Mouse (Mus musculus) adrenal gland, postnatal 36 days (tissue): ENCODE results near the gene Kcnh1. TPM values are rescaled to one million over a fixed set of nuclear protein-coding genes. Genes with fewer than 3 reads are reported as not detected.

Experiments
- DNase-seq, 2 experiments: peaks; one replicate each; pipeline ENCODE4 v3.0.0; 2021; ENCODE audit warnings: mixed read lengths in 1 of 2
- total RNA-seq, 2 experiments: library from RNA; stranded (reverse); gene quantifications; 2 replicates each; pipeline ENCODE4 v1.2.3; 2021

Kcnh1 gene
- total RNA-seq, 2 experiments from 2014 or later = 0.16 to 0.36 TPM

- no peak for DNase-seq
Measured at GRCm38 (mm10) chr1:192531490-192532146, 341.0 kb downstream of the Kcnh1 start.

- DNase-seq = no peak
Measured at GRCm38 (mm10) chr1:192532212-192532611, 341.6 kb downstream of the Kcnh1 start.

GRCm38 (mm10) chr1:192533016-192533415 is 342.4 kb downstream of the Kcnh1 start:
- no peak for DNase-seq

- no peak for DNase-seq
Measured at GRCm38 (mm10) chr1:192536440-192536839, 345.9 kb downstream of the Kcnh1 start.

- no peak for DNase-seq
Measured at GRCm38 (mm10) chr1:192537169-192537568, 346.6 kb downstream of the Kcnh1 start.

- no peak for DNase-seq
Measured at GRCm38 (mm10) chr1:192542093-192542492, 351.5 kb downstream of the Kcnh1 start.

GRCm38 (mm10) chr1:192543686-192544085 is 353.1 kb downstream of the Kcnh1 start:
- DNase-seq = no peak

- no peak for DNase-seq
Measured at GRCm38 (mm10) chr1:192544091-192544490, 353.5 kb downstream of the Kcnh1 start.

GRCm38 (mm10) chr1:192544901-192545300 is 354.3 kb downstream of the Kcnh1 start:
- no peak for DNase-seq

- no peak for DNase-seq
Measured at GRCm38 (mm10) chr1:192546843-192547242, 356.3 kb downstream of the Kcnh1 start.

- no peak for DNase-seq
Measured at GRCm38 (mm10) chr1:192550561-192550960, 360.0 kb downstream of the Kcnh1 start.

- no peak for DNase-seq
Measured at GRCm38 (mm10) chr1:192555516-192555915, 364.9 kb downstream of the Kcnh1 start.

- DNase-seq = no peak
Measured at GRCm38 (mm10) chr1:192557978-192558594, 367.5 kb downstream of the Kcnh1 start.

- DNase-seq = no peak
Measured at GRCm38 (mm10) chr1:192559341-192559740, 368.8 kb downstream of the Kcnh1 start.

Other genes with a start within 250 kb of the Kcnh1 start
- under 1 TPM in 1 of 2 experiments, not detected in 1; 0.36 TPM for gene Rd3, start 213.4 kb upstream of the Kcnh1 start, total RNA-seq
- 1 to 10 TPM; 6.5 to 7.0 TPM for gene Traf5, start 98.2 kb upstream of the Kcnh1 start, total RNA-seq
- gene Rcor3, start 52.7 kb upstream of the Kcnh1 start, total RNA-seq = 10 to 100 TPM; 24.0 to 27.9 TPM